Mouse (Mus musculus): Measurements from ENCODE around the gene Iqschfp. TPM values are rescaled to one million over a fixed set of nuclear protein-coding genes. Genes with fewer than 3 reads are reported as not detected.

Gene Iqschfp
- total RNA-seq, 2 experiments from 2014 or later: not detected

DNA sequence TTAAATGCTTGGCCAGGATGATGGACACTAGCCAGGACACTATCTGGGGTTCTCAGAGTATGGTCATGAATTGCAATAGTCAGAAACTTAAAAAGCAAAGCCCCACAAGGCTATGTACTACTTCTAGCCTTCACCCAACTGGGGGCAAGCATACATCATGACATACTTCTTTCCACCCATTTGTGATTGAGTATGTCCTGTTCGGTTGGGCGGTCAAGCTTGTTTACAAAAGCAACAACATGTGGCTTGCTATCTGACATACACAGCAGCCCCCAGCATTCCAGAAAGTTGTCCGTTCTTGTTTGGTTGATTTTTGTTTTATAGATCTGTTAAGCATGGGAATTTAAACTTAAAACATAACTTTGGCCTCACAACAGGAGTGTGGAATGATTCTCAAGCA, 755.2 kb downstream of the Iqschfp start:
- DNase-seq: no peak

DNA sequence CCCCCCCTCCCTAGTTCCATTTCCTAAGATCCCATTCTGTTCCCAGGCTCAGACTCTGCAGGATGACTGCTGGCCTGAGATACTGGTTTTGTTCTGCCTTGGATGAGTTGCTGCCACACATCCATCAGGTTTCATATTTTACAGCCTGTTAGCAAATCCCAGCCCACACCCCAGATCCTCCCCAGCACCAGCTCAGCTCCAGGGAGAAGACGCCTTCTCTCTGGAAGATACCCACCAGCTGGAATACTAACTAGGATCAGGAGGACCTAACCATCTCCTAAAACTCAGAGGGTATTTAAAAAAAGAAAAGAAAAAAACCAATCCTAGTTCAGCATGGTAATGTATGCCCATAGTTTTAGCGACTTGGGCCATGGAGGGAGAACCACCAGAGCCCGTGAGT, 758.2 kb downstream of the Iqschfp start:
- DNase-seq: no peak

DNA sequence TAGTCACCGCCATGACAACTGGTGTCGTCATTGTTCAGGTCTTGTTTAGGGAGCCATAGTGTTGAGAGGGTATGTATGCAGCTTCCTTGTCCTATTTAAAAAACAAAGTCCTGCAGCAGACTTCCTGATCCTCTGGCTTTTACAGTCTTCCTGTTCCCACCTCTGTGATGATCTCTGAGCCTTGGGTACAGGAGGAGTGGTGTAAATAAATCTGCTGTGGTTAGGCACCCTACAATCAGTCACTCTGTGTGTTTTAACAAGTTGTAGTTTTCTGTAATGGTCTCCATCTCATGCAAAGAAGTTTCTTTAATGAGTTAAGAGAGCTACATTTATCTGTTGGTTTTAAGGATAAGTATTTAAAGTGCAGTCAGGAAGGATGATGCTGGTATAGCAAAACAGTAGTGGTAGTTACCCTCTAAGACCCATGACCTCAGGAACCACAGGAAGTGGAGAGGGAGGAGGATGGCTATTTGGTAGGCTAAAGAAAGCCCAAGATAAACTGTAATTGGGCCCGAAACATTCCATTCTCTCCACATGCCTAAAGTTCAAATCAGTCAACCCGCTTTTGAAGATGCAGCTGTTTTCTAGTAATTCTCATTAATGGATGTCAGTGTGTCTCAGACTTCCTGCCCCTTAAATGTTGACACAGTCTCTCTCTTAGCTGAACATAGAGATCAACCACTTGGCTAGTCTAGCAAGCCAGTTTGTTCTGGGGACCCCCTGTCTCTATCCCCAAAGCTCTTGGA, 764.7 kb downstream of the Iqschfp start:
- no peak for DNase-seq

DNA sequence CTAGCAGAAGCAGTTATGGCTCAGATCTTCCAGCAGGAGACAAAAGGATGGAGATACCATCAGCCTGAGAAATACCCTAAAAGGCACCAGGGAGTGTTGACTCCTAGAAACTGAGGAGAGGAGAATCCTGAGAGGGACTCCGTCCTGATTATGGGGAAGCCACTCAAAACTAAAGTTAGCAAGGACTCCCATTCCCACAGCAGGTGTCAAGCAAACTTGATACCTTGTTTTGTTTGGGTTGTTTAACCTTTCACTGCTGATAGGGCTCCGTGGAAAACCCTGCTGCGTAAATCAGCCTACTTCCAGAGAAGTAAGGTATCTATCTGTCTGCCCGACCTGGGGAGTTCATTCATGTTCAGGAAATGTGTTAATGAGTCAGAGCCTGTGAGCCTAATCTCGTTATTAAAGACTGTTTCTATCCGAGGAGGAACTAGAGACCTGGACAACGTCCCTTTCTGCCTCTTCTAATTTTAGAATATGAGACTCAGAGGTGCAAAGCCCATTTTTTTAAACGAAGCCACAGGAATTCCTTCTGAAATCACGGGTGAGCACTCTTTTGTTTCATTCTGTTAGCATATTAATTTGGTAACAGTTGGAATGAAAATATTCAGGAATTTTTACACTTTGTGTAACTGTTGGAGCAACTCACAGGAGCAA, 765.7 kb downstream of the Iqschfp start:
- DNase-seq: no peak

DNA sequence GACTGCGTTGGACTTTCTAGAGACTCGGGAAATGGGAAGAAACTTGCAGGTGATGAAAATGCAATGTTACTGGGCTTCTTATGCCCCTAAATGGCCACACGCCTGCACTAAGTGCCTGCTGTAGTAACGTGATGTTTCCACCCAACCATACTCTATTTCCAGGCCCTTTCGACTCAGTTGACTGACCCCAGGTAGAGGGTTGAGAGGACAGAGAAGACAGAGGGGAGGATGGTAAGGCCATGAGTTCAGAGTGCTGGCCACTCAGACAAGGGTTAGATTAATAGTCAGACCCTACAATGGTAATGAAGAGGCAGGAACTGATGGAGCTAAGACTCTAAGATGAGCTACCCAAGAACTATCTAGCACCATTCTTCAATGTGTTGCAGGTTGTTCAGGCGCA, 768.0 kb downstream of the Iqschfp start:
- no peak for DNase-seq

DNA sequence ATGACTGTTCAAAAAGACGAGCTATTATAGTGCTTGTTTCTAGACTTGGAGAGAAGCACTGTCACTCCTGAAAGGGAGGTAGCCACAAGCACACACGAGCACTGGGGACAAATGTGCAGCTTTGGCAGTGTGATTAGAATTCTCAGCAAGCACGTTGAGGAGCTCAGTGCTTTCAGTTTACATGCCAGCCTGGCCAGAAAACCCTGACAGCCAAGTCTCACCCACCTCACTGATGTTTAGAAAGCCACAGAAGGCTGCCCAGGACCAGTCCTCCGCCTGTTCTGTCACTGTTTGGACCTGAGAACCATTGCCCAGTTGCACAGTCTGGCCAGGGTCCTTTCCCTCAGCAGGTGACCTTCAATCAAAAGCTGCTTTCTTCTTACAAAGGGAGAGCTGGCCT, 768.5 kb downstream of the Iqschfp start:
- no peak for DNase-seq

DNA sequence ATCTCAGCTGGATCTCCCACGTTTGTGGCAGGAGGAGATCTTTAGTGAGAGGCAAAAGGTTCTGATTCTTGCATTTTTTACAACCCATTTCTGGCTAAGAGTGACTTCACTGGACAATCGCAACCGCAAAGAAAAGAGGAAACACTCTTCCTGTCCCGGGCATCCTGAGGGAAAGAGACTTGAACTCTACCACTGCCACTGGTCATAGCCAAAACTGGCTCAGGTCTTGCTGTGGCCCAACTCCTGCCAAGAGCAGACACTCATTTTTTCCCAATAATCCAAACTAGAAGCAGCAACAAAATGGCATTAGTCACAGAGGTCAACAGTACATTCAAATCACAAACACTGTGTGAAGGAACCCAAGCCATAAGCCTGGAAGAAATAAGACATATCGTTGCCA, 770.4 kb downstream of the Iqschfp start:
- DNase-seq: no peak

DNA sequence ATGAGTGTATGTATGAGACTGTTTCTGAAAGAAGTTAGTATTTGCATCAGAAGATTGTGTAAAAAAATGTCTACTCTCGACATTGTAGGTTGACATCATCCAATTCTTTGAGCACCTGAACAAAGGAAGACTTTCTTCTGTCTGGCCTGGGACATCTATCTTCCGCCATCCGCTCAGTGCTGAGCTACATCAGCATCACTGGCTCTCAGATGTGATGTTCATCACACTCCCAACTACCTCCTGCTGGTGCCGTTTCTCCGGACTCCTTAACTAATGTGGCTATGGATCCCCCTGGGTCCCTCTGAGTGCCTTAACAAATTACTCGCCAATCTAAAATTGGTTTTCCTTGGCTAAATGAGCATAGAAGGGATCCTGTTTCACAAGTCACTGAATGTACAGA, 772.3 kb downstream of the Iqschfp start:
- DNase-seq: no peak

DNA sequence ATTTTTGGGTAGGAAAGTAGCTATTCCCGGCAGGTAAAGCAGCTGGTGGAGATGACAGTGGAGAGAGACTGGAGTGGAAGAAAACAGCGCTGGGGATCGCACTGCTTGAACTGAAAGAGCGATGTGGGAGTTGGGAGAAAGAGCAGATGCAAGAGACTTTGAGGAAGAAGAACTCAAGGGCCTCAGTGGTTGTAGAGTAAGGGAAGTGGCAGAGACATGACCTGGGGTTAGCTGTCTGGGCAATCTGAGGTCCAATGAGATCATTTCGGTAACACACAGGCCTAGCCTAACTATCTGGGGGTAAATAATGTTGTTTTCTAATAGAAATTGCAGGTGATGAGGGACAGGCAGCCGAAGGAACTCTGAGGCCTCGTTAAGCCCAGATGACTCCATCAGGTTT, 774.3 kb downstream of the Iqschfp start:
- DNase-seq: no peak

DNA sequence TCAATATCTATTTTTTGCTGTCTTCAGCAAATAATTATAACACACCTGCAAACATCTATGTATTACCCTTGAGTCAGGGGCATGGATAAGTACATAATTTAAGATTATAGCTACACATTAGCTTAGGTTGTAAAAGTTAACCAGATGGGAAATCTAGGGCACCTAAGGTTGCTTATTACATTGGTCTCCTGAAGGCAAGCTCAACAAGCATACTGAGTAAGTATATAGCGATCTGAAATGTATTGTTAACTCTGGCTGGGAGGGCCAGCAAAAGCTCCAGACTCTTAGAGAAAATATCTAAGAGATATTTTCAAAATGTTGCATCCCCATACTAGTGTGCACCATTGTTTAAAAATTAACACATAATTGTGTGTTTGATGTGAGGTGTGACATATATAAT, 775.8 kb downstream of the Iqschfp start:
- no peak for DNase-seq

DNA sequence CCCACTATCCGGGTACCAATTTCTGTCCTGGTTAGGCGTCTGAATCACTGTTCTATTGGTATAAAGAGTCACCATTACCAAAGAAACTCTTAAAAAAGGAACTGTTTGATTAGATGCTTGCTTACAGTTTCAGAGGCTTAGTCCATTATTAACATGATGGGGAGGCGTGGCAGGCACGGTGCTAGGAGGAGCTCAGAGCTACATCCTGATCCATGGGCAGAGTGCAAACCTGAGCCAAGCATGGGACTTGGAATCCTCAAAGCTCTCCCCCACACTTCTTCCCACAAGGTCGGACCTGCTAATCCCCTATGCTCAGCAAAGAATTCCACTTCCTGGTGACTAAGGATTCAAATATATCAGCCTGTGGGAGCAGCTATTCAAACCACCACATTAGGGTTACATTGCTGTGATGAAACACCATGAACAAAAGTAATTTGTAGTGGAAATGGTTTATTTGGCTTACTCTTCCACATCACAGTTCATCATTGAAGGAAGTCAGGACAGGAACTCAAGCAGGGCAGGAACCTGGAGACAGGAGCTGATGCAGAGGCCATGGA, 777.5 kb downstream of the Iqschfp start:
- DNase-seq: no peak

DNA sequence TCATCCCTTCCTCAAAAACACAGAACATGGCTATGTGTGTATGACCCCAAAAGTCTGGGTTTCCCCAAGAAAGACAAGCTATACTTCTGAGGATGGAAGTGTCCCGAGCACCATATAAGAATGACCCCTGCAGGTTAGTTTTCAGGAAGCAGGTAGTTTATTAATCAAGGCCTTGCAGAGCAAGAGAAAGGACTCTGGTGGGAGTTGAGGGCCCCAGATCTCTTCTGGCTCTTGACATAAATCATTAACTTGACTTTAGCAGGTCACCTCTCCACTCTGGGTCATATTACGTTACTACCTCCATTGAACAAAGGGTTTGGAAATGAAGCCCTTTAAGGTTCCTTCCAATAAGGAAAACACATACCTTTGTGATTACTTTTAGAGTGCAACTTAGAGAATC, 782.7 kb downstream of the Iqschfp start:
- DNase-seq: no peak

DNA sequence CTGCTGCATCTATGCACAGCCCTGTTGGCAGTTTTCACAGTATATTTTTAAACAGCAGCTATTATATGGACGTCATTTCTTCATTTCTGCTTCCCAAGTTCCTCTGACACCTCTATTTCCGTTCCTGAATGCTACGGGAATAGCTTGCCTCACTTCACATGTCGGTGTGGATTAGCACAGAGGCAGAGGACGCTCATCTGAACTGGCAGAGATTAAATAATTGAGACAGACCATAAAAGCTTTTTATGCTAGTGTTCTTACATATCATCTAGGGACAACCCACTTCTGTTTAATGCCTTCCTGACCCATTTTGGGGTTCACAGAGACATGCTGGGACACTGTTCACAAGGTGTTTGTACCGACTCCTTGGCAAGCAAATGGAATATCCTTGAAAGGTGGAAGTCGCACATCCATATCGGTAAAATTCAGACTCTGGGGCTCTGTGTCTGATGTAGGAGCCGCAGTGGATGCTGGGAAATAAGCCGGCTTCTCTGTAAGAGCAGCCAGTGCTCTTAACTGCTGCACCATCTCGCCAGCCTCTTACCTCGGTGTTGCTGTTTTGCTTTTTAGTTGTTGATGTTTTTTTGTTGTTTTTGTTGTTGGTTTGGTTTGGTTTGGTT, 783.3 kb downstream of the Iqschfp start:
- DNase-seq: no peak

Other genes starting within 250 kb of the Iqschfp start
- not detected for gene Iqcj, start within 50 bp of the Iqschfp start, total RNA-seq (2021)
- gene Schip1, start 172.6 kb downstream of the Iqschfp start, total RNA-seq (2021): 100 to 1,000 TPM; 126 to 145 TPM

Data from gastrocnemius, postnatal 25 days (tissue).